Mouse (Mus musculus) small intestine, adult 2 months (tissue): ENCODE data around the gene Gnat1. TPM values are rescaled to one million over a fixed set of nuclear protein-coding genes. Genes with fewer than 3 reads are reported as not detected.
A peak's percentile ranks its signal among the peaks of the same experiment; 100 is the strongest.

ENCODE experiments used
- H3K27ac ChIP-seq: fragments of 200-500 bp; 2 replicates; pipeline ENCODE4 v1.5.1; 2012; ENCODE audit warnings: low read depth, low read length, control low read depth, inconsistent platforms; ENCODE audit not compliant: insufficient read depth
- H3K27me3 ChIP-seq: fragments of 200-500 bp; 2 replicates; pipeline ENCODE4 v1.6.1; 2012; ENCODE audit warnings: mild to moderate bottlenecking, moderate library complexity, low read length, inconsistent platforms; ENCODE audit not compliant: control insufficient read depth, insufficient read depth
- H3K36me3 ChIP-seq: fragments of 200-500 bp; 2 replicates; pipeline ENCODE4 v1.6.1; 2012; ENCODE audit warnings: mild to moderate bottlenecking, low read length, control low read depth, inconsistent platforms; ENCODE audit not compliant: control insufficient read depth, insufficient read depth
- H3K4me1 ChIP-seq: fragments of 200-500 bp; 2 replicates; pipeline ENCODE4 v1.6.1; 2012; ENCODE audit warnings: low read length, inconsistent platforms, mixed read lengths; ENCODE audit not compliant: control insufficient read depth, insufficient read depth, insufficient read length
- H3K4me3 ChIP-seq: fragments of 200-500 bp; 2 replicates; pipeline ENCODE4 v1.5.1; 2012; ENCODE audit warnings: low read depth, mild to moderate bottlenecking, control low read depth, inconsistent platforms, low read length, moderate library complexity
- CTCF ChIP-seq: fragments of 200-500 bp; IDR thresholded peaks from 2 replicates; pipeline ENCODE4 v1.5.1; 2012; ENCODE audit warnings: low read depth, mild to moderate bottlenecking, control low read depth, inconsistent platforms, low read length, moderate library complexity, mixed read lengths; ENCODE audit not compliant: insufficient replicate concordance, insufficient read length; ENCODE audit errors: extremely low read depth
- POLR2A ChIP-seq: fragments of 200-500 bp; IDR thresholded peaks from 2 replicates; pipeline ENCODE4 v1.6.1; 2012; ENCODE audit warnings: low read depth, mild to moderate bottlenecking, control low read depth, inconsistent platforms, low read length, moderate library complexity
- WGBS: fragments of 180-500 bp; shearing (Covaris S2); methylation state at CpG from one replicate; pipeline ENCODE4 v1.1.7; 2018; 5-methylcytosine and 5-hydroxymethylcytosine counted together
- polyA plus RNA-seq: library from polyadenylated mRNA; depleted of rRNA; stranded (reverse); fragments of >200 nt; gene quantifications from 2 replicates; pipeline ENCODE4 v1.2.3, GENCODE M21; 2012

The Gnat1 gene
- polyA plus RNA-seq, 1 experiment, result 0.13 TPM

DNA sequence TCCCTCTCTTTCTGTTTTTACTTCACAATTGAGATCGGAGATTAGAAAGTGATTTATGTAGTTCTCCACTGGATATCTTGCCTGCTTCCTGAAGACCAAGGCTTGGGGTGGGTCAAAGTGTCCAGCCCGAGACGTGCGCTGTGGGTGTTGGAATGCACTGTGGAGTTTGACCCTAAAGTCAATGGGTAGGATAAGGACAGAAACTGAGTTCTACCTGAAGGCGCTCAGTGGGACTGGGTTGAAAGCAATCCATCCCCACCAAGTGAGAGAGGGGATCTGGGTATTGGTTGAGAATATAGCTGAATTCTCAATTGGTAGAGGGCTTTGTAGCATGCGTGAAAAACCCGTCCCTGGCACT is 34.4 kb downstream of the Gnat1 start:
- Histone ChIP-seq H3K27ac (peak overlapping the region; percentile 52), H3K4me3 (peak overlapping the region; percentile 58; the same call in 1 of the 2 replicates), H3K4me1 (peaks cover 3% of the 10 kb centered on the region; the same call in 1 of the 2 replicates), H3K27me3 (no peaks in the 10 kb centered on the region), H3K36me3 (no peaks in the 10 kb centered on the region)
- TF ChIP-seq CTCF (no peak), POLR2A (no peak)
- WGBS, result 23% methylated on average over 7 of the region's 7 CpGs

DNA sequence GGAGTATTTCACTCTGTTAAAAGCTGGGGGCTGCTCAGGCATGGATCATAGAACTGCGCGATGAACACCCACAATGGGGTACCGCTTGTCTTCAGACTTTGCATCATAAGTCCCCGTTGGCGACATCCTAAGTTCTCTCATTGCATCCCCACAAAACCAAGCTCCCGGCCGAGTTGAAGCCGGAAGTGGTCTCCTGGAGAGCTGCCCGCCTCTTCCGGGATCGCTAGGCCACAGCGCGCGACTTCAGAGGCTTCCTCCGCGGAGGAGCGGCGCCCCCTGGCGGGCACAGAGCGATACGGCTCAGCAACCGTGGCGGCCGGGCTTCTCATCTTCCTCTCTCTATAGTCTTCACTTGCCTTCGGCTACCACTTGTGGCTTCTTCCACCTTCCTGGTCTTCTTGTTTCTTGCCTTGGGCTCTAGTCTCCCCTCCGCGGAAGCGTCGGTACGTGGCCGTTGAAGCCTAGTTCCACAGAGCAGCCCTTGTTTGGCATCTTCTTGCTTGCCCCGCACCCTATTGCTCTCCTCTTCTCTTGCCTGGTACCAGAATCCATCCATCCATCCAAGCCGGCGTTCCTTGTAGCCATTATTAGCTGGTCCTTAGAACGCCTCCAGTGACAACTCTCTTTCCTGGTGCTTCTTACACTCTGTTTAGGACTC is 34.9 kb downstream of the Gnat1 start:
- peak; percentile 37; the same call in 1 of the 2 replicates for TF ChIP-seq POLR2A
- TF ChIP-seq CTCF, result peak; percentile 96

DNA sequence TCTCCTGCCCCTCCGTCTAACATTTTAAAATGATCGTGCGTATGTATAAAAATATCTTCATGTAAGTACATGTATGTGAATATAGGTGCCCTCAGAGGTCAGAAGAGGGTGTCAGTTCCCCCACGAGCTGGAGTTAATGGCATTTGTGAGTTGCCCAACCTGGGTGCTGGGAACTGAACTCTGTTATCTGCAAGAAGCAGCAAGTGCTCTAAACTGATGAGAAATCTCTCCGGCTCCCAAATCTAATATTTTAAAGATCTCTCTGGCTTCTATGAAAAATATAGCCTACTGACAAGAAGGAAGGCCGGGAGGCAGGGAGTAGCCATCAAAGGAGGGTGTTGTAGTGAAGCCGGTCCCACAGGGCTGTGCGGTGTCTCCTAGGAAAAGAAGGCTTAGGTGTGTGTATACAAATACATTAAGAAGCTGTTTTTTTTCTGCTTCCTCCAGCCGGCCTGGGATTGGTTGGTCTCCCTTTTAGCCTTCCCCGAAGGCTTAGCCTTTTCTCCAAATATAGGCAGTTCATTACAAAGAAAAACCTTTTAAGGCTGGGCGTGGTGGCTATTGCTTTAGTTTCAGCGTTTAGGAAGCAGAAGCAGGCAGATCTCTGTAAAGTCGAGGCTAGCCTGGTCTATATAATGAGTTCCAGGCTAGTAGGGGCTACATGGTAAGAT is 35.8 kb downstream of the Gnat1 start:
- Histone ChIP-seq H3K4me3 (no peak overlapping the region), H3K4me1 (peaks cover 3% of the 10 kb centered on the region; the same call in 1 of the 2 replicates), H3K36me3 (no peaks in the 10 kb centered on the region), H3K27ac (no peak overlapping the region), H3K27me3 (no peaks in the 10 kb centered on the region)
- TF ChIP-seq POLR2A (no peak), CTCF (no peak)
- WGBS, result 91% methylated on average over 13 of the region's 13 CpGs

More for the DNA sequence above, 34.9 kb downstream of the Gnat1 start:
- peak overlapping the region; percentile 52 for H3K27ac ChIP-seq
- H3K27me3 ChIP-seq, result no peaks in the 10 kb centered on the region
- H3K4me1 ChIP-seq, result peaks cover 3% of the 10 kb centered on the region; the same call in 1 of the 2 replicates
- no peaks in the 10 kb centered on the region for H3K36me3 ChIP-seq
- WGBS, result 3% methylated on average over 35 of the region's 35 CpGs
- H3K4me3 ChIP-seq, result peak overlapping the region; percentile 58

DNA sequence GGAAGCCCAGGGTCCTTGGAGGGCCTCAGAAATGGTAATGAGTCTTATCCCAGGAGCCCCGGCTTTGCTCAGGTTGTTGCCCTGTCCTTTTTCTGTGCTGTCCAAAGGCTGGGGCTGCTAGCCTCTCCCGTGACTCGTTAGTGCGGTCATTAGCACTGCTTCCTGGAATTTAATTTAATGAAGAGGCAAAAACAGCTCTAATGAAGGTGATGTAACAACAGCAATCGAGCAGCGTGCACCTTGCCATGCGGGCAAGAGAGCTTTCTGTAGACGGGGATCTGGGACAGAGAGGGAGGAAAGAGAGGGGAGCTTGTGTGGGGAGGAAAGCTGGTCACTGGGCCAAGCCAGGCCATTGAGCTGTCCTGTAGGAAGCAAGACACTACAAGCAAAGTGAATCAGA is 37.8 kb downstream of the Gnat1 start:
- 83% methylated on average over 8 of the region's 8 CpGs for WGBS
- H3K27ac ChIP-seq, result no peak overlapping the region

DNA sequence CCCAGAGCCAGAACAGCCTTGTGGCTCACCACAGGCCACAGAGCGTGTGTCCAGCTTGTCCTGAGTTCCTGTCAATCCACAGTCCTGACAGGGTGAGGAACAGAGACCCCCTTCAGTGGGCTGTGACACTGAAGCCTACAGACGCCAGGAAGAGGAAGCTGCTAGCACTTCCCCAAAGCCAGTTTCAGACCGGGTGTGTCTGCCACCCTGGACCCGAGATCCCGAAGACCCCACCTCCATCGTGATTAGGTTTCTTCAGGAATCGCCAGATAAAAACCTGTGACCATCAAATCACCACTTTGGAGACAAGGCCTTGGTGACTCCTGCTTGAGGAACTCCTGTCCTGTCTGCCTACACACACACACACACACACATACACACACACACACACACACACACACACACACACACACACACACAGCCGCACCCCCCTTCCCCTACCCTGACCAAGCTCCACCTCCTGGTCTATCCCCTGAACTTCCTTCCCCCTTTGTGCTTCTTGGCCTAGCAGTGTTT is 39.2 kb downstream of the Gnat1 start:
- WGBS, result 61% methylated on average over 8 of the region's 8 CpGs
- Histone ChIP-seq H3K27ac (no peak overlapping the region), H3K27me3 (no peaks in the 10 kb centered on the region), H3K4me1 (peaks cover 6% of the 10 kb centered on the region; the same call in 1 of the 2 replicates), H3K4me3 (no peak overlapping the region), H3K36me3 (no peaks in the 10 kb centered on the region)
- TF ChIP-seq CTCF (no peak), POLR2A (no peak)

More for the DNA sequence above, 37.8 kb downstream of the Gnat1 start:
- Histone ChIP-seq H3K27me3 (no peaks in the 10 kb centered on the region), H3K4me1 (peaks cover 3% of the 10 kb centered on the region; the same call in 1 of the 2 replicates), H3K4me3 (no peak overlapping the region), H3K36me3 (no peaks in the 10 kb centered on the region)
- no peak for TF ChIP-seq POLR2A
- no peak for TF ChIP-seq CTCF

DNA sequence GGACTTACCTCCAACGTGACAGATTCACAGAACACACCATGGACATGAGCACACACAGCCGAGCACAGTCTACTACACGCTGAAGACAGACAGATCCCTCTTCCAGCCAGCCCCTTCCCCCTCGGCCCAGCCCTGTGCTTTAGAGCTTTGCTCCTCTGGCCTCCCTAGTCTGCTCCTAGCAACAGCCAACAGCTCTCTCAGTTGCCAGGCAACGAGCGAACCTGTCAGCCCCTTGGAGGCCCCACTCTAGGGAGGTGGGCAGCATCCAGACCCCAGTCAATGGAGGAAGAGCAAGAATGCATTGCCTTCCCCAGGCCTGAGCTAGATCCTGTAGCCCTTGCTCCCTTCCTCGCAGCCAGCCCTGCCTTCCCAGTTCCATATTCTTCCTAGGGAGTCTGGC is 42.4 kb downstream of the Gnat1 start:
- H3K4me3 ChIP-seq, result no peak overlapping the region
- WGBS, result 83% methylated on average over 7 of the region's 7 CpGs
- no peak overlapping the region for H3K27ac ChIP-seq
- no peak for TF ChIP-seq CTCF
- no peak for TF ChIP-seq POLR2A
- H3K36me3 ChIP-seq, result no peaks in the 10 kb centered on the region
- H3K4me1 ChIP-seq, result peaks cover 9% of the 10 kb centered on the region
- H3K27me3 ChIP-seq, result no peaks in the 10 kb centered on the region

DNA sequence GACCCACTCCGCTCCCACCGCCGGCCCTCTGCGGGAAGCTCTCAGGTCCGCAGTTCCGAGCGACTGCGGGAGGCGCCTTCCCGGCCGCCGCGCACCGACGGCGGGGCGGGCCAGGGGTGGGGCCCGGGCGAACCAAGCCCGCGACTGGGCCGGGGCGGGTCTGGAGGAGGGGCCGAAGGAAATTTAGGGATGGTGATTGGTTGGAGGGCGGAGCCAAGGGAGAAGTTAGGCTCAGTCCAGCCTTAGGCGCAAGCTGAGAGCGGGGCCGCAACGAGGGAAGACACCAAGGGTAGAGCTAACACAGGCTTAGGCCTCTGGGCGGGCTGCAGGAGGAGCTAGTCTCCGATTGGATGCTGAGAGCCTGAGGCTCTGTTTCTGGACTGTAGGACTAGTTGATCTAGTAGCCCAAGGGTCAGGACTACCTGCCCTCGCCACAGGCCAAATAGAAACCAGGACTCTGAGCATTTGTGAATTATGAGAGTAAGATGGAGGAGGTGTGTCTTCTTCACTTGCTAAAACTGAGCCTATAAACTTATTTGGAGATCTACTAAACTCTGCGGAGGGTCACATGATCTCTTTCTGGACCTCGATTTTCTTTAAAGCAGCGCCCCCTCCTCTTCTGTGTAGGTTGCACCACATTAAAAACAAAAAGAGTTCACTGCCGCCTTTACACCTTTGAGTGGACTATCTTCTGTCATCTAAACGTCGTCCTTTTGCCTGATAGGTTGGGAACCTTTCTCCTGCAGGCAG is 44.1 kb downstream of the Gnat1 start, which contains the start of gene Gnai2:
Gene Gnai2, minus strand, starts transcription at position 89 of the 750 bp plus-strand sequence.
- H3K27ac ChIP-seq, result peak within 1 kb of the TSS; percentile 77
- WGBS, result 4% methylated on average over 38 of the region's 38 CpGs
- TF ChIP-seq CTCF (peak; percentile 29; the same call in 1 of the 2 replicates), POLR2A (peak; percentile 89)

More for the DNA sequence above, 44.1 kb downstream of the Gnat1 start, which contains the start of gene Gnai2:
- no peaks in the 10 kb centered on the region for H3K27me3 ChIP-seq
- no peaks in the 10 kb centered on the region for H3K36me3 ChIP-seq
- peak within 1 kb of the TSS; percentile 92 for H3K4me3 ChIP-seq
- H3K4me1 ChIP-seq, result peaks cover 17% of the 10 kb centered on the region
